Mouse (Mus musculus): ENCODE measurements around the gene Itgal.

DNA sequence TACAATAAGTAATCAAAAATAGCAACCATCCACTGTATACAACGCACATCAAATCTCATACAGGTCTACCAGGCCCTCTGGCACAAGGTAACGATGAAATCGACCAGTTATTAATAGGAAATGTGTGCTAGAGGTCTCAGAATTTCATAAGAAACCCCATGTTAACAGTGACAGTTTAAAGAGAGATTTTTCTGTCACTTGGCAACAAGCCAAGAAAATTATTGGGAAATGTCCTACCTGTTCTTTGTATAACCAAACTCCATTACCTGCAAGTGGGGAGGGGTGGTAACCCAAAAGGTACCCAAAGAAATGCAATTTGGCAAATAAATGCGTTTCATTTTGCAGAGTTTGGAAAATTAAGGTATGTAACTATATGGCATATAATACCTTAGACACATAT, 62.4 kb downstream of the Itgal start:
- no peak for TF ChIP-seq POLR2A (IDR thresholded peaks at IDR 0.05; ENCODE audit: low read depth, low read length)
- TF ChIP-seq CTCF (conservative IDR thresholded peaks at IDR 0.05; ENCODE audit: insufficient read depth, insufficient read length, low read depth, low read length): no peak

Measured in kidney, adult 2 months (tissue).